Mouse (Mus musculus) kidney, embryonic 14.5 days (tissue): ENCODE measurements around the gene Avil. TPM values are rescaled to one million over a fixed set of nuclear protein-coding genes. Genes with fewer than 3 reads are reported as not detected.

Source experiments
- ATAC-seq: fragments of 200-750 bp; cut with Nextera tagmentation; 2 replicates; pipeline ENCODE4 v1.8.0; 2017; ENCODE audit warnings: moderate number of reproducible peaks, mild to moderate bottlenecking, moderate TSS enrichment, moderate library complexity; ENCODE audit not compliant: low FRiP score, low TSS enrichment
- H3K27ac ChIP-seq: fragments of 300-500 bp; sonication (generic); 2 replicates; pipeline ENCODE4 v1.5.1; 2014; ENCODE audit warnings: low read depth, mild to moderate bottlenecking, low read length, moderate library complexity, mixed read lengths
- H3K27me3 ChIP-seq: fragments of 300-500 bp; sonication (generic); 2 replicates; pipeline ENCODE4 v1.6.1; 2014; ENCODE audit warnings: mild to moderate bottlenecking, low read length; ENCODE audit not compliant: control insufficient read depth, insufficient read depth
- H3K36me3 ChIP-seq: fragments of 300-500 bp; sonication (generic); 2 replicates; pipeline ENCODE4 v1.6.1; 2014; ENCODE audit warnings: low read length, mixed read lengths; ENCODE audit not compliant: control insufficient read depth, insufficient read depth
- H3K4me1 ChIP-seq: fragments of 300-500 bp; sonication (generic); 2 replicates; pipeline ENCODE4 v1.6.1; 2014; ENCODE audit warnings: low read length, mixed read lengths; ENCODE audit not compliant: control insufficient read depth, insufficient read depth
- H3K4me2 ChIP-seq: fragments of 300-500 bp; sonication (generic); replicated peaks from 2 replicates; pipeline ENCODE4 v1.6.1; 2014; ENCODE audit warnings: low read depth, mild to moderate bottlenecking, low read length
- H3K4me3 ChIP-seq: fragments of 300-500 bp; sonication (generic); 2 replicates; pipeline ENCODE4 v1.5.1; 2014; ENCODE audit warnings: mild to moderate bottlenecking, low read length
- H3K9ac ChIP-seq: fragments of 300-500 bp; sonication (generic); 2 replicates; pipeline ENCODE4 v1.6.1; 2014; ENCODE audit warnings: low read depth, mild to moderate bottlenecking, low read length, moderate library complexity
- H3K9me3 ChIP-seq: fragments of 300-500 bp; sonication (generic); 2 replicates; pipeline ENCODE4 v1.6.1; 2016; ENCODE audit warnings: low read length; ENCODE audit not compliant: control insufficient read depth
- WGBS: fragments of 180-500 bp; shearing (Covaris S2); extraction: QIAGEN DNeasy Blood & Tissue Kit; methylation state at CpG from one replicate; pipeline ENCODE4 v1.1.7; 2014; 5-methylcytosine and 5-hydroxymethylcytosine counted together
- polyA plus RNA-seq: library from polyadenylated mRNA; unstranded; fragments of >200 nt; fragmentation: Nextera tagmentation; extraction: Ambion mirVana; gene quantifications from 2 replicates; pipeline ENCODE4 v1.2.1, GENCODE M21; 2014

The Avil gene
- polyA plus RNA-seq, 1 experiment from 2014 or later = 0.20 TPM

GRCm38 (mm10) chr10:127047954-127048353 lies 47.4 kb downstream of the Avil start, which contains the start of gene Cyp27b1:
Gene Cyp27b1, plus strand, starts transcription at chr10:127048250.
- Histone ChIP-seq H3K27ac (no peak within 1 kb of the TSS), H3K4me3 (peak within 1 kb of the TSS; percentile 22), H3K36me3 (peaks cover 16% of the 10 kb centered on the region), H3K9ac (peak within 1 kb of the TSS; percentile 24; the same call in 1 of the 2 replicates), H3K4me1 (peaks cover 13% of the 10 kb centered on the region; the same call in 1 of the 2 replicates), H3K27me3 (peaks cover 32% of the 10 kb centered on the region), H3K4me2 (peak within 1 kb of the TSS; percentile 8), H3K9me3 (no peaks in the 10 kb centered on the region)
- 23% methylated on average over 5 of the region's 5 CpGs for WGBS
- ATAC-seq = no peak

- Histone ChIP-seq H3K4me1 (peaks cover 9% of the 10 kb centered on the region; the same call in 1 of the 2 replicates), H3K4me2 (peak overlapping the region; percentile 8), H3K4me3 (peak overlapping the region; percentile 22), H3K9ac (peak overlapping the region; percentile 24; the same call in 1 of the 2 replicates), H3K36me3 (peaks cover 10% of the 10 kb centered on the region), H3K27me3 (peaks cover 32% of the 10 kb centered on the region), H3K27ac (no peak overlapping the region), H3K9me3 (no peaks in the 10 kb centered on the region)
- no peak for ATAC-seq
- 4% methylated on average over 35 of the region's 35 CpGs for WGBS
These were observed 48.3 kb downstream of the Avil start for GRCm38 (mm10) chr10:127048608-127049394.

GRCm38 (mm10) chr10:127049395-127050118 lies 49.0 kb downstream of the Avil start:
- Histone ChIP-seq H3K36me3 (peaks cover 5% of the 10 kb centered on the region), H3K9ac (peak overlapping the region; percentile 24; the same call in 1 of the 2 replicates), H3K4me2 (peak overlapping the region; percentile 8), H3K4me1 (peaks cover 9% of the 10 kb centered on the region; the same call in 1 of the 2 replicates), H3K4me3 (peak overlapping the region; percentile 22), H3K27me3 (peaks cover 32% of the 10 kb centered on the region), H3K27ac (no peak overlapping the region), H3K9me3 (no peaks in the 10 kb centered on the region)
- peak; percentile 24; the same call in 1 of the 2 replicates for ATAC-seq
- 2% methylated on average over 29 of the region's 29 CpGs for WGBS

GRCm38 (mm10) chr10:127050119-127050474 lies 49.6 kb downstream of the Avil start:
- no peaks in the 10 kb centered on the region for H3K9me3 ChIP-seq
- 0 out of 2 replicates have a peak, but pooled peaks have one; percentile 33 for ATAC-seq
- peaks cover 9% of the 10 kb centered on the region; the same call in 1 of the 2 replicates for H3K4me1 ChIP-seq
- WGBS = 20% methylated on average over 10 of the region's 10 CpGs
- no peak overlapping the region for H3K4me3 ChIP-seq
- no peak overlapping the region for H3K27ac ChIP-seq
- H3K4me2 ChIP-seq = no peak overlapping the region
- H3K27me3 ChIP-seq = peaks cover 32% of the 10 kb centered on the region
- no peaks in the 10 kb centered on the region; the same call in none of the 2 replicates for H3K36me3 ChIP-seq
- no peak overlapping the region for H3K9ac ChIP-seq

GRCm38 (mm10) chr10:127054646-127055045 lies 54.1 kb downstream of the Avil start:
- H3K9ac ChIP-seq = no peak overlapping the region
- H3K4me1 ChIP-seq = peaks cover 17% of the 10 kb centered on the region
- H3K9me3 ChIP-seq = no peaks in the 10 kb centered on the region
- H3K36me3 ChIP-seq = peaks cover 16% of the 10 kb centered on the region; the same call in 1 of the 2 replicates
- H3K4me3 ChIP-seq = no peak overlapping the region
- WGBS = 66% methylated on average over 4 of the region's 4 CpGs
- no peak for ATAC-seq
- peaks cover 19% of the 10 kb centered on the region for H3K27me3 ChIP-seq
- no peak overlapping the region for H3K27ac ChIP-seq
- no peak overlapping the region for H3K4me2 ChIP-seq

- Histone ChIP-seq H3K4me3 (no peak overlapping the region), H3K9me3 (no peaks in the 10 kb centered on the region), H3K27ac (no peak overlapping the region), H3K36me3 (peaks cover 16% of the 10 kb centered on the region; the same call in 1 of the 2 replicates), H3K4me1 (peaks cover 13% of the 10 kb centered on the region), H3K9ac (no peak overlapping the region), H3K27me3 (peaks cover 12% of the 10 kb centered on the region), H3K4me2 (no peak overlapping the region)
- WGBS = 87% methylated on average over 8 of the region's 8 CpGs
- ATAC-seq = no peak
These were observed 54.9 kb downstream of the Avil start for GRCm38 (mm10) chr10:127055406-127055805.

- Histone ChIP-seq H3K4me2 (no peak overlapping the region), H3K9me3 (no peaks in the 10 kb centered on the region), H3K27ac (no peak overlapping the region), H3K9ac (no peak overlapping the region), H3K4me1 (peaks cover 18% of the 10 kb centered on the region), H3K27me3 (peaks cover 8% of the 10 kb centered on the region), H3K36me3 (peaks cover 16% of the 10 kb centered on the region; the same call in 1 of the 2 replicates), H3K4me3 (no peak overlapping the region)
- WGBS = 83% methylated on average over 20 of the region's 20 CpGs
- no peak for ATAC-seq
These were observed 56.0 kb downstream of the Avil start for GRCm38 (mm10) chr10:127056490-127056889.

- Histone ChIP-seq H3K36me3 (peaks cover 16% of the 10 kb centered on the region; the same call in 1 of the 2 replicates), H3K4me3 (peak overlapping the region; percentile 83; the same call in 1 of the 2 replicates), H3K4me2 (peak overlapping the region; percentile 97), H3K9ac (no peak overlapping the region; the same call in 1 of the 2 replicates), H3K4me1 (peaks cover 21% of the 10 kb centered on the region), H3K9me3 (no peaks in the 10 kb centered on the region), H3K27me3 (peaks cover 8% of the 10 kb centered on the region), H3K27ac (no peak overlapping the region)
- ATAC-seq = peak; percentile 20; the same call in 1 of the 2 replicates
- 1% methylated on average over 9 of the region's 9 CpGs for WGBS
These were observed 57.7 kb downstream of the Avil start for GRCm38 (mm10) chr10:127058161-127058560.
